Mouse (Mus musculus): ENCODE measurements around the gene Plppr5. TPM values are rescaled to one million over a fixed set of nuclear protein-coding genes. Genes with fewer than 3 reads are reported as not detected.

Plppr5 gene
- total and polyA plus RNA-seq, 2 experiments from 2014 or later = 1.1 to 2.0 TPM

DNA sequence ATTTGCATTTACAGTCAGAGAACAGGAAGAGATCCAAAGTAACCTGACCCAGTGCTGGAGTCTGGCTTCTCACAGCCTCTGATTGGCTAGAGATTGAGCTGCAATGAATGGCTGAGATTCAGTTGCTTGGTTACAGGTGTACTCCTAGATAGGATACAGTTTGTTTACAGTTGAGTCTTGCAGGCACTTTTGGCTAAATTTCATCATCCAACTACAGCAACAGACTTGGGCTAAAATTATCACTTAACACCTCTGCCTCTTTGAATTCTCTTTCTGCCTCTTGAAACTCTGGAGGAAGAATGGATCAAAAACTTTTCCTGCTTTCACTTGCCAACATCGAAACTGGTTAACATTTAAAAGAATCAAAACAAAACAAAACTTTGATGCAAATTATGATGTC, 89.7 kb downstream of the Plppr5 start:
- Histone ChIP-seq H3K4me1 (ENCODE audit: control insufficient read depth, insufficient read depth) (no peaks in the 10 kb centered on the region), H3K4me2 (ENCODE audit: low read depth, low read length) (no peak overlapping the region), H3K36me3 (replicated peaks; ENCODE audit: control insufficient read depth, insufficient read depth, low read length) (no peaks in the 10 kb centered on the region), H3K4me3 (ENCODE audit: low read depth, low read length) (no peak overlapping the region), H3K9ac (replicated peaks; ENCODE audit: low read depth, low read length) (no peak overlapping the region), H3K27me3 (ENCODE audit: control insufficient read depth, insufficient read depth, low read length) (no peaks in the 10 kb centered on the region), H3K27ac (ENCODE audit: low read depth) (no peak overlapping the region), H3K9me3 (replicated peaks; ENCODE audit: control insufficient read depth, low read length) (no peaks in the 10 kb centered on the region)
- DNase-seq (ENCODE audit: low spot score) (no peak), ATAC-seq (ENCODE audit: insufficient read depth, low read depth) (no peak; the same call in 1 of the 2 replicates)
- no peak for TF ChIP-seq EP300 (IDR thresholded peaks at IDR 0.05; ENCODE audit: low read depth)
- 68% methylated on average over 1 of the region's 1 CpGs for WGBS

DNA sequence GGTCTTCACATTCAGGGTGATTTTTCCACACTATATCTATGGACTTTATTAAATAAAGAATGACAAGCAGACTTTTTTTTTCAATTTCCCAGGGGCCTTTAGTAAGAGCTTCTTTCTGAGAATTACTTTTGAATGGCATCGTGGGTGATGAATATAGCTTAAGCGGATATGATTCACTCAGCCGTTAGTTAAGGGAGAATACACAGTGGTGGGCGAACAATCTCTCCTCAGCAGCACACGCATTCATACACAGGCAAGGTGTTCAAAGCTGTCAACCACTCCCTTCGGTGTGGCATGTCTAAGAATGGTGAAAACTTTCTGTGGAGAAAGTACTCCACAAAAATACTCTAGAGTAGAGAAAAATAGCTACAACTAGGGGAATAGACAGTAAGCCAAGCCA, 104.6 kb downstream of the Plppr5 start:
- TF ChIP-seq EP300 (IDR thresholded peaks at IDR 0.05; ENCODE audit: low read depth) = no peak
- TF ChIP-seq CTCF (IDR thresholded peaks at IDR 0.05; ENCODE audit: low read depth) = no peak
- H3K27ac ChIP-seq (ENCODE audit: low read depth) = no peak overlapping the region

DNA sequence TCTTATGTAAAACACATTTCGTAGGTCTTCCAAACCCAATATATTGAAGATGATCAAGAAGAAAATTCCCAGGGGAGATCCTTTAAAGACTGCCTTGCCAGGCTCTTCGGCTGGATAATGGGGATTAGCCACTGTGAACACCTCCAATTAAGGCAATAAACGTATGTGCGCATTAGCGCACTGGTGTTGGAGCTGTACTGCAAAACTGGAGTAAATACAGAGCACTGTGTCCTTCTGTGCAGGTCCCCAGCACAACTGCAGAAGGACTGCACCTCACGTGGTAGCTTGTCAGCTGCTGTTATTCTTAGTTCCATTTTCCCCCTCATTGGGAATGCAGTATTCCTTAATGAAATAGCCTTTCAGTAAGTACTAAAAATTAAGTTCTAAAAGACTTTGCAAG, 110.0 kb downstream of the Plppr5 start:
- TF ChIP-seq CTCF (IDR thresholded peaks at IDR 0.05; ENCODE audit: low read depth) (no peak), EP300 (IDR thresholded peaks at IDR 0.05; ENCODE audit: low read depth) (no peak)
- 78% methylated on average over 6 of the region's 6 CpGs for WGBS
- Histone ChIP-seq H3K4me3 (ENCODE audit: low read depth, low read length) (no peak overlapping the region), H3K9me3 (replicated peaks; ENCODE audit: control insufficient read depth, low read length) (no peaks in the 10 kb centered on the region), H3K4me1 (ENCODE audit: control insufficient read depth, insufficient read depth) (no peaks in the 10 kb centered on the region), H3K9ac (replicated peaks; ENCODE audit: low read depth, low read length) (no peak overlapping the region), H3K27ac (ENCODE audit: low read depth) (no peak overlapping the region), H3K27me3 (ENCODE audit: control insufficient read depth, insufficient read depth, low read length) (no peaks in the 10 kb centered on the region), H3K36me3 (replicated peaks; ENCODE audit: control insufficient read depth, insufficient read depth, low read length) (no peaks in the 10 kb centered on the region), H3K4me2 (ENCODE audit: low read depth, low read length) (no peak overlapping the region)
- ATAC-seq (ENCODE audit: insufficient read depth, low read depth) (no peak), DNase-seq (ENCODE audit: low spot score) (no peak)

More for the DNA sequence above, 104.6 kb downstream of the Plppr5 start:
- ATAC-seq (ENCODE audit: insufficient read depth, low read depth) = no peak
- no peak for DNase-seq (ENCODE audit: low spot score)
- H3K27me3 ChIP-seq (ENCODE audit: control insufficient read depth, insufficient read depth, low read length) = no peaks in the 10 kb centered on the region
- no peaks in the 10 kb centered on the region for H3K4me1 ChIP-seq (ENCODE audit: control insufficient read depth, insufficient read depth)
- H3K9me3 ChIP-seq (replicated peaks; ENCODE audit: control insufficient read depth, low read length) = no peaks in the 10 kb centered on the region
- WGBS = 87% methylated on average over 6 of the region's 6 CpGs
- no peaks in the 10 kb centered on the region for H3K36me3 ChIP-seq (replicated peaks; ENCODE audit: control insufficient read depth, insufficient read depth, low read length)
- H3K4me3 ChIP-seq (ENCODE audit: low read depth, low read length) = no peak overlapping the region
- no peak overlapping the region for H3K9ac ChIP-seq (replicated peaks; ENCODE audit: low read depth, low read length)
- no peak overlapping the region for H3K4me2 ChIP-seq (ENCODE audit: low read depth, low read length)

DNA sequence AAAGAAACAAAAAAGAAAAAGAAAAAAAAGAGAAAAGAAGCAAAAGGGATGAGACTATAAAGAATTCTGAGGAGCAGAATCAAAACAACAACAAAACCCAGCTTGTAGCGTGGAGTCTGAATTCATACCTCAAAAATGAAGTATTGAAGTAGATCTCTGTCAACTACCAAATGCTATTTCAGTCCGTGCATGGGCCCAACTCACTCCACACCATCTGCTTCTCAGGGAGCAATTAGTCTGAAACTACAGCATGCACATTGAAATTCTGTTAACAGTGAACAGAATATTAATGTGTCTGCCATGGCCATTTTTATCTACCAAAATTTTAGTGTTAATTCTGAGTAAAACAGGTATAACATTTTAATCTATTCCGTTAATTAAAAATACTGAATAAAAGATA, 111.4 kb downstream of the Plppr5 start:
- H3K36me3 ChIP-seq (replicated peaks; ENCODE audit: control insufficient read depth, insufficient read depth, low read length) = no peaks in the 10 kb centered on the region
- DNase-seq (ENCODE audit: low spot score) (no peak), ATAC-seq (ENCODE audit: insufficient read depth, low read depth) (no peak)
- H3K4me1 ChIP-seq (ENCODE audit: control insufficient read depth, insufficient read depth) = no peaks in the 10 kb centered on the region
- no peaks in the 10 kb centered on the region for H3K9me3 ChIP-seq (replicated peaks; ENCODE audit: control insufficient read depth, low read length)
- no peak overlapping the region for H3K9ac ChIP-seq (replicated peaks; ENCODE audit: low read depth, low read length)
- no peak overlapping the region for H3K27ac ChIP-seq (ENCODE audit: low read depth)
- WGBS = 82% methylated on average over 3 of the region's 3 CpGs
- no peak overlapping the region for H3K4me2 ChIP-seq (ENCODE audit: low read depth, low read length)
- no peaks in the 10 kb centered on the region for H3K27me3 ChIP-seq (ENCODE audit: control insufficient read depth, insufficient read depth, low read length)
- H3K4me3 ChIP-seq (ENCODE audit: low read depth, low read length) = no peak overlapping the region
- TF ChIP-seq CTCF (IDR thresholded peaks at IDR 0.05; ENCODE audit: low read depth) (no peak), EP300 (IDR thresholded peaks at IDR 0.05; ENCODE audit: low read depth) (no peak)

DNA sequence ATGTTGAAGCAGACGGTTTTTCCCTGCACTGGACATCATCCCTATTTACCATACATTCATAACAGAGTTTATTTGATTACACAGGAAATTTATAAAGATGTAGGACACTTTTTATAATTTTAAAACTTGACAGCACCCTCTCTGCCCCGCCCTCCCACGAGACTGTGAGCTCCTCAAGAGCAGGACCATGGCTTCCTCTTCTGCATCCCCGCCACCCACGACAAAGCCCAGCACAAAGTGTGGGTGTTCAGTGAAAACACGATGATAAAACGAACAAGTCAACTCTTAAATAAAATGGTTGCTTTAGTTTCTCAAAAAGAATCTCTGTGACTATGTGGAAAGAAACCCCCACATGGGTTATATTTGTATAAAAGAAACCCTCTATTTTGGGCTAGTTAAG, 112.0 kb downstream of the Plppr5 start:
- TF ChIP-seq CTCF (IDR thresholded peaks at IDR 0.05; ENCODE audit: low read depth) (no peak), EP300 (IDR thresholded peaks at IDR 0.05; ENCODE audit: low read depth) (no peak)
- no peaks in the 10 kb centered on the region for H3K36me3 ChIP-seq (replicated peaks; ENCODE audit: control insufficient read depth, insufficient read depth, low read length)
- H3K9me3 ChIP-seq (replicated peaks; ENCODE audit: control insufficient read depth, low read length) = no peaks in the 10 kb centered on the region
- no peak overlapping the region for H3K4me3 ChIP-seq (ENCODE audit: low read depth, low read length)
- H3K4me1 ChIP-seq (ENCODE audit: control insufficient read depth, insufficient read depth) = no peaks in the 10 kb centered on the region
- no peak for DNase-seq (ENCODE audit: low spot score)
- H3K9ac ChIP-seq (replicated peaks; ENCODE audit: low read depth, low read length) = no peak overlapping the region
- WGBS = 83% methylated on average over 7 of the region's 7 CpGs
- ATAC-seq (ENCODE audit: insufficient read depth, low read depth) = no peak
- H3K27me3 ChIP-seq (ENCODE audit: control insufficient read depth, insufficient read depth, low read length) = no peaks in the 10 kb centered on the region
- no peak overlapping the region for H3K4me2 ChIP-seq (ENCODE audit: low read depth, low read length)
- no peak overlapping the region for H3K27ac ChIP-seq (ENCODE audit: low read depth)

DNA sequence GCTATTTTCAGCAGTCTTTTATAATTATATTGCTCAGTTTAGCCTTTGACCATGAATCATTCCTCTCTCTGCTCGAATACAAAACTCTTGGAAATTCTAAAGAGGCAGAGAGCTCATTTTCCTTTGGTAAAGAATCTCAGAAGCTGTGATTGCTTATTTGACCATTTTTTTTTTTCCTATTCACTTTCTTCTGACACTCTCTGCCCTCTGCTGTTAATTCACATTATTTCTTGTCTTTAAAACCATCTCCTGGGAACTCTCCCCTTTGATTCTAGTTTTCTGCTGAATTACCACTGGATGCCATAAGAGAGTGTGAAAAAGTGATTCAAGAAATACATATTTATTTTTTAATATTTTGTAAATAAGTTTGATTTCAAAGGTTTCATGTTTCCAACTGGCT, 120.1 kb downstream of the Plppr5 start:
- ATAC-seq (ENCODE audit: insufficient read depth, low read depth) (no peak), DNase-seq (ENCODE audit: low spot score) (no peak)
- no peak overlapping the region for H3K27ac ChIP-seq (ENCODE audit: low read depth)
- no peak overlapping the region for H3K4me3 ChIP-seq (ENCODE audit: low read depth, low read length)
- H3K9ac ChIP-seq (replicated peaks; ENCODE audit: low read depth, low read length) = no peak overlapping the region
- H3K4me2 ChIP-seq (ENCODE audit: low read depth, low read length) = no peak overlapping the region
- no peaks in the 10 kb centered on the region for H3K9me3 ChIP-seq (replicated peaks; ENCODE audit: control insufficient read depth, low read length)
- H3K27me3 ChIP-seq (ENCODE audit: control insufficient read depth, insufficient read depth, low read length) = no peaks in the 10 kb centered on the region
- whole genome bisulfite sequencing = 53% methylated on average over 1 of the region's 1 CpGs
- no peaks in the 10 kb centered on the region for H3K36me3 ChIP-seq (replicated peaks; ENCODE audit: control insufficient read depth, insufficient read depth, low read length)
- H3K4me1 ChIP-seq (ENCODE audit: control insufficient read depth, insufficient read depth) = no peaks in the 10 kb centered on the region
- TF ChIP-seq EP300 (IDR thresholded peaks at IDR 0.05; ENCODE audit: low read depth) (no peak), CTCF (IDR thresholded peaks at IDR 0.05; ENCODE audit: low read depth) (no peak)

Measured in heart, postnatal 0 days (tissue).